Mouse (Mus musculus) colon, adult 2 months (tissue): ENCODE data around the gene Ankub1. TPM values are rescaled to one million over a fixed set of nuclear protein-coding genes. Genes with fewer than 3 reads are reported as not detected.

Experiments used
- polyA plus RNA-seq: library from polyadenylated mRNA; depleted of rRNA; stranded (reverse); fragments of >200 nt; gene quantifications from 2 replicates; pipeline ENCODE4 v1.2.3, GENCODE M21; 2012; rRNA removed

Ankub1 gene
- not detected in 2 replicates for polyA plus RNA-seq

DNA sequence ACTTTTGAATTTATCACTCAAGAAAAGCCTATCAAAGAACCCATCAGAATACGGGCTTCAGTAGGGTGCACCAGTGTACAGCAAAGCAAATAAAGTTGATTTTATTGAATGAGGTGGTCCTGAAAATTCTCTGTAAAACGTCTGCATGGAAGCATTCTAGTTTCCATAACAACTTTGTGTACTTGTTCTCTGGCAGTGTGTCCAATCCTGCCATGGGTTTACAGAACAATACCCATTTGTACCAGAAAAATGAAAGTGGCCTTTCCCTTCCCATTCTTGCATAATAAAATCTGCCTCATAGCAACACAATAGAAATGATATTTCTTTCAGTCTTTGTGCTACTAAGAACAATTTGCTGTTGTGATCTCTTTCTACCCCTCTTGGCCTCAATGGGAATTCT lies at the start of gene Ankub1:
Gene Ankub1 (minus strand): TSS at position 81 of the 400 bp plus-strand sequence.

DNA sequence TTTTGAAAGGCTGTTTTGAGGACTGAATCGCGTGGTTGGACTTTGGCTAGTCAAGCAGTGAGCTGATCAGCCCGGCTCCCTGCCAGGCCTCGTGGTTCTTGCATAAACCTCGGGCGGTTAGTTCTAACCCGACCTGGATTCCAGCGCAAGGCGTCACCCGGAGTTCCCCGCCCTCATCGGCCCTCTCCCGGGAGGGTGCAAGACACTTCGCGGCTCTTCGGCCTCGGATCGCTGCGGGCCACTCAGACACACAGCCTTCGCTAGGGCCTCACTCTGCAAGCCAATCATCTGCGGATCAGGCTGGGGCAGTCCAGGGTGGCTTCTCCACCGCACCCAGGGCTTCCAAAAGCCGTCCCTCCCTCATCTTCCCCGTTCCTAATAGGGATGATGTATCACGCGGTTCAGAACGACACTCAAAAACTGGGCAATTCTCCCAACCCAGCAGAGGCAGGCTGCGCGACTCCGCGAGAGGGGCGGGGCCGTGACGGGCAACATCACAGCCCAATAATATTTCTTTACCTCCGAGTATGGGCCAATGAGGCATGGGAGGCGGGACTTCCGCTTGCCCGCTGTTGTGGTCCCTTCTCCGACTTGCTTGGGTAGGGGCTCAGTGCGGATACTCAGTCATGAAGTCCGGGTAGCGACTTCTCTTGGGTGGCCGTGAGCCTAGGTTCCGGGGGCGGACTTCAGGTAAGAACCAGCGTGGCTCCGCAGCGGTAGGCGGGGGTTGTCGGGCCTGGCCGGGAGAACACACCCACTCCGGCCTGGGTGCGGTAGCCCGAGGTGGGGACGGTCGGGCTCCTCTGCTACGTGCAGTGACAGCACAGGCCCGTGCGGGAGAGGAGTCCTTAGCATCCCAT lies 43.1 kb upstream of the Ankub1 start, which contains the start of gene Rnf13:
Gene Rnf13 (plus strand): TSS at position 552 of the 860 bp plus-strand sequence.

DNA sequence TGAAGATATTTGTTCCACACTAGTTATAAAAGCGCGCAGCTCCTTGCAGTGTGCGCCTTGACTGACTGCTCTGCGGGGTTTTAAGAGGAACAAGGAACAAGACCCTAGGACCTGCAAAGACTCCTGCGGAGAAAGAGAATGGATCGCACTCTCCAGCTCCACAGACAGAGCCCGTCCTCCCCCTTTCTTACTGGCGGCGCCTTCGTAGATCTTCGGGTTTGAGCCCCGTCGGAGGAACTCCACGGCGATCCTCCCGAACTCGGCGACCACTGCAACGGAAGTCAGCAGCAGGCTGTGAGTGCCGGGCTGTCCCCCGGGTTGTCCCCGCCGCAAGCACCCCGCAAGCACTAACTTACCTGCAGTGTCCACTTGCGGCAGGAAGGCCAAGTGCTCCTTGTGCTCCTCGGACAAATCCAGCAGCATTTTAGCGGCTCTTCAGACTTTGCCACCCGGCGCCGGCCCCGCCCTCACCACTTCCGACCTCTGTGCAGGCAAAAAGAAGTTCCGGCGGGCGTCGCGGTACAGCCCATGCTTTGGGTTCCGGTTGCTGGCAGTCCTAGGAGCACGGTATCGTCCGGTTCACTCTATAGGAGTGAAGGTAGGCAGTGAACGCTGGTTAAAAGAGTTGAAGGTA lies 41.3 kb downstream of the Ankub1 start, which contains the start of gene Commd2:
Gene Commd2 (minus strand): TSS at position 485 of the 634 bp plus-strand sequence.

Other genes with a start within 250 kb of the Ankub1 start
- 14.8 and 16.0 TPM in 2 replicates for gene Wwtr1, start 116.9 kb downstream of the Ankub1 start, polyA plus RNA-seq
- gene Commd2, start 41.1 kb downstream of the Ankub1 start, polyA plus RNA-seq = 9.9 and 13.0 TPM in 2 replicates
- gene Rnf13, start 43.3 kb upstream of the Ankub1 start, polyA plus RNA-seq = 18.3 and 20.4 TPM in 2 replicates
- 3.4 and 4.7 TPM in 2 replicates for gene Pfn2, start 155.3 kb upstream of the Ankub1 start, polyA plus RNA-seq